Mouse (Mus musculus) cerebellum, adult 8-10 months (tissue): ENCODE data around the gene Gga3.

ENCODE experiments used
- DNase-seq: peaks from one replicate; pipeline ENCODE4 v3.0.0; 2022

Gga3 gene

GRCm38 (mm10) chr11:115612059-115612409 lies 8.2 kb upstream of the Gga3 start:
- DNase-seq, result peak; percentile 75

GRCm38 (mm10) chr11:115611173-115611572 lies 7.3 kb upstream of the Gga3 start:
- no peak for DNase-seq

- no peak for DNase-seq
These were observed 5.7 kb upstream of the Gga3 start for GRCm38 (mm10) chr11:115609576-115609975.

GRCm38 (mm10) chr11:115608421-115609399 lies 4.9 kb upstream of the Gga3 start:
- no peak for DNase-seq

- no peak for DNase-seq
These were observed 2.9 kb upstream of the Gga3 start for GRCm38 (mm10) chr11:115606733-115607132.

GRCm38 (mm10) chr11:115604304-115604696 lies 449 bp upstream of the Gga3 start:
- DNase-seq, result no peak

GRCm38 (mm10) chr11:115603128-115603475 lies 749 bp downstream of the Gga3 start:
- DNase-seq, result no peak

GRCm38 (mm10) chr11:115601174-115601573 lies 2.7 kb downstream of the Gga3 start:
- no peak for DNase-seq

GRCm38 (mm10) chr11:115600743-115601142 lies 3.1 kb downstream of the Gga3 start:
- DNase-seq, result no peak

GRCm38 (mm10) chr11:115599722-115600121 lies 4.1 kb downstream of the Gga3 start:
- DNase-seq, result no peak

- no peak for DNase-seq
These were observed 5.5 kb downstream of the Gga3 start for GRCm38 (mm10) chr11:115598309-115598708.

- no peak for DNase-seq
These were observed 8.6 kb downstream of the Gga3 start for GRCm38 (mm10) chr11:115595209-115595608.

GRCm38 (mm10) chr11:115590526-115591075 lies 13.2 kb downstream of the Gga3 start:
- DNase-seq, result no peak

- no peak for DNase-seq
These were observed 15.9 kb downstream of the Gga3 start for GRCm38 (mm10) chr11:115587984-115588383.

GRCm38 (mm10) chr11:115586403-115586802 lies 17.4 kb downstream of the Gga3 start:
- DNase-seq, result no peak

GRCm38 (mm10) chr11:115585573-115586100 lies 18.2 kb downstream of the Gga3 start:
- DNase-seq, result no peak

GRCm38 (mm10) chr11:115584376-115585073 lies 19.3 kb downstream of the Gga3 start:
- DNase-seq, result no peak

GRCm38 (mm10) chr11:115582913-115583606 lies 20.8 kb downstream of the Gga3 start:
- no peak for DNase-seq

- no peak for DNase-seq
These were observed 24.8 kb downstream of the Gga3 start for GRCm38 (mm10) chr11:115579080-115579479.

GRCm38 (mm10) chr11:115564961-115565360 lies 38.9 kb downstream of the Gga3 start:
- no peak for DNase-seq

GRCm38 (mm10) chr11:115564064-115564809 lies 39.6 kb downstream of the Gga3 start, which contains the start of gene Nup85:
TSS of gene Nup85 (plus strand) at chr11:115564434.
- DNase-seq, result peak; percentile 98

- no peak for DNase-seq
These were observed 40.4 kb downstream of the Gga3 start for GRCm38 (mm10) chr11:115563406-115563805.
